Mouse (Mus musculus): ENCODE results near the gene Kif28. TPM values are rescaled to one million over a fixed set of nuclear protein-coding genes. Genes with fewer than 3 reads are reported as not detected.
A peak's percentile ranks its signal among the peaks of the same experiment; 100 is the strongest.

Gene Kif28
- polyA plus RNA-seq, 1 experiment from 2014 or later: not detected

DNA sequence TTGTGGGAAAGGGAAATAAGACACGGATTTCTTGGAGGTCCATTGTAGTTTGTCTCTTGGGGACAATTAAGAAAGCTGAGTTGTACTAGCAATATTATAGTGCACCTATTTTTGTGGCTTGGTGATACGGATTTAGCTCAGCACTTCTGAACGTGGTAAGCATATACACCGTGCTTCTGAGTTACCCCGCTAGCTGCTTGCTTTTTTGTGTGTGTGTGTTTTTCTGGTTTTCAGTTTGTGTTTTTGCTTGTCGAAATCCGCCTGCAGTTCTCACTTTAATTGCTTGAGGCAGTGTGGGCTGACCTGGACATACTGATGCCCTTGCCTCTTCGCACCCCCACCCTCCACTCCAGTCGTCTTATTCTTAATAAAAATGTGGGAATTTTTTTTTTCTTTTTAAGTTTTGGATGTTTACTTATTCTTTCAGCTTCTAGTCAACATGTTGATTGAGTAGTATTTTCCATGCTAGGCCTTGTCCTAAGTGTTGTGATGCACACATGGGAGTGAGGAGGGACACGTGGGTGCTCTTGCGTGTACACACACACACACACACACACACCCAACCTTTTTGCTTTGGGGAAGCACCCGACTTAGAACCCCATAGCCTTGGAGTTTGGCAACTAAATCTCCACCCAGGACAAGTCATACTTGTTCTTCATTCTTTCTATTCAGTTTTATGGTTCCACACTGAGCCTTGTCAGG, 76.1 kb downstream of the Kif28 start:
- DNase-seq (ENCODE audit: low spot score): no peak

DNA sequence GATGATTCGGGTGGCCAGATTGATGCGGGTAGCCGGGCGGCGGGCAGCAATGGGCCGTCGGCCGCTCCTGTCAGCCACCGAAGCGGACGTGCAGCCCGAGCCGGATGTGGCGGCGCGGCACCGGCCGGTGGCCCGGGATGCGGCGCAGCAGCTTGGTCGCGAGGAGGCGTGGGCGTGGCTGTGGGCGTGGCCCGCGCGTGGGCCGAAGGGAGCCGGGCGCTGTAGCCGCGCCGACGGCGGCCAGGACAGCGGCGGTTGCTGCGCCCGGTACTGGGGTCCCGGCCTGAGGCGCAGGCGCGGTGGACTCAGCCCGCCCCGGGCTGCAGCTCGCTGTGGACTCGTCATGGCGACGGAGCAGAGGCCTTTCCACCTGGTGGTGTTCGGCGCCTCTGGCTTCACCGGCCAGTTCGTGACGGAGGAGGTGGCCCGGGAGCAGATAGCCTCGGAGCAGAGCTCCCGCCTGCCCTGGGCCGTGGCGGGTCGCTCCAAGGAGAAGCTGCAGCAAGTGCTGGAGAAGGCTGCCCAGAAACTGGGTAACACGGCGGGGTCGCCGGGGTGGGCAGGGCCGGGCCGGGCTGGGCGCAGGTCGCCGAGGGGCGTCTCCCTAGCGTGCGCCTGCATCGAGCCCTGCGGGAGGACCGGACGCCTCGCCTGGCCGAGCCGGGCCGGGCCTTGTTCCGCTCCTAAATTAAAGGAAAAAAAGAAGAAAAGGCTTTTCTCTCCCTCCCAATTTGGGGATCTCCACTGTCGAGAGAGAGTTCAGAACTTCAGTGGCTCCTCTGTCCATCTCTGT, 76.9 kb downstream of the Kif28 start, which contains the start of gene Sccpdh:
Gene Sccpdh, plus strand, starts transcription at position 198 of the 793 bp plus-strand sequence.
- peak within 1 kb of the TSS; percentile 98 for H3K4me2 ChIP-seq
- no peaks in the 10 kb centered on the region for H3K9me3 ChIP-seq (ENCODE audit: control insufficient read depth, low read length)
- no peaks in the 10 kb centered on the region for H3K27me3 ChIP-seq (replicated peaks; ENCODE audit: control insufficient read depth, insufficient read depth, low read length)
- peaks cover 3% of the 10 kb centered on the region; the same call in 1 of the 2 replicates for H3K36me3 ChIP-seq (ENCODE audit: control insufficient read depth, insufficient read depth, low read length)
- peak within 1 kb of the TSS; percentile 75 for H3K9ac ChIP-seq (ENCODE audit: low read depth, low read length)
- H3K4me1 ChIP-seq (replicated peaks; ENCODE audit: control insufficient read depth, insufficient read depth, low read length): no peaks in the 10 kb centered on the region; the same call in 1 of the 2 replicates
- H3K27ac ChIP-seq (ENCODE audit: low read depth, low read length): peak within 1 kb of the TSS; percentile 60; the same call in 1 of the 2 replicates
- peak; percentile 75 for DNase-seq (ENCODE audit: low spot score)
- WGBS: 1% methylated on average over 82 of the region's 84 CpGs
- peak; percentile 87 for ATAC-seq (replicated peaks; ENCODE audit: low FRiP score)
- H3K4me3 ChIP-seq (ENCODE audit: low read depth, low read length): peak within 1 kb of the TSS; percentile 77

More for the DNA sequence above, 76.1 kb downstream of the Kif28 start:
- 31% methylated on average over 12 of the region's 12 CpGs for WGBS
- no peak overlapping the region; the same call in 1 of the 2 replicates for H3K27ac ChIP-seq (ENCODE audit: low read depth, low read length)
- H3K9ac ChIP-seq (ENCODE audit: low read depth, low read length): peak overlapping the region; percentile 75
- H3K27me3 ChIP-seq (replicated peaks; ENCODE audit: control insufficient read depth, insufficient read depth, low read length): no peaks in the 10 kb centered on the region
- H3K4me3 ChIP-seq (ENCODE audit: low read depth, low read length): peak overlapping the region; percentile 77
- no peaks in the 10 kb centered on the region for H3K9me3 ChIP-seq (ENCODE audit: control insufficient read depth, low read length)
- peaks cover 3% of the 10 kb centered on the region; the same call in 1 of the 2 replicates for H3K36me3 ChIP-seq (ENCODE audit: control insufficient read depth, insufficient read depth, low read length)
- peak overlapping the region; percentile 98 for H3K4me2 ChIP-seq
- no peak for ATAC-seq (replicated peaks; ENCODE audit: low FRiP score)
- no peaks in the 10 kb centered on the region; the same call in 1 of the 2 replicates for H3K4me1 ChIP-seq (replicated peaks; ENCODE audit: control insufficient read depth, insufficient read depth, low read length)

DNA sequence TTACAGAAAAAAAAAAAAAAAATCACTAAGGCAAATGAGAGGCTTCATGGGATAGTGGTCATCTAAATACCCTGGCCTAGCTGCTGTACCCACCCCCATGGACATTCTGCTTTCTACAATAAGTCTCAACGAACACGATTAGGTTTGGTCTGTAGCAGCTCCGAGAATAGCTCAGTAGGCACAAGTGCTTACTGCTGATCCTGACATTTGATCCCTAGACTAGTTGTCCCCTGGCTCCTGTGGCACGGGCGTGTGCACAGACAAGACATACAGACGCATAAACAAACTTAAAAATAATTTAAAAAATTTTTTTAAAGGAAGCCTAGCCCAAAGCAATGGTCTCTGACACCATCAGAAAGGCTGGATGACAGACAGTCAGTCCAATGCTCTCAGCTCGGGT, 77.6 kb downstream of the Kif28 start:
- DNase-seq (ENCODE audit: low spot score): no peak
- Histone ChIP-seq H3K36me3 (ENCODE audit: control insufficient read depth, insufficient read depth, low read length) (peaks cover 3% of the 10 kb centered on the region; the same call in 1 of the 2 replicates), H3K9me3 (ENCODE audit: control insufficient read depth, low read length) (no peaks in the 10 kb centered on the region), H3K27me3 (replicated peaks; ENCODE audit: control insufficient read depth, insufficient read depth, low read length) (no peaks in the 10 kb centered on the region), H3K4me2 (peak overlapping the region; percentile 98), H3K27ac (ENCODE audit: low read depth, low read length) (peak overlapping the region; percentile 60; the same call in 1 of the 2 replicates), H3K4me1 (replicated peaks; ENCODE audit: control insufficient read depth, insufficient read depth, low read length) (no peaks in the 10 kb centered on the region; the same call in 1 of the 2 replicates), H3K4me3 (ENCODE audit: low read depth, low read length) (peak overlapping the region; percentile 77), H3K9ac (ENCODE audit: low read depth, low read length) (peak overlapping the region; percentile 75; the same call in 1 of the 2 replicates)
- 28% methylated on average over 7 of the region's 7 CpGs for WGBS
- no peak for ATAC-seq (replicated peaks; ENCODE audit: low FRiP score)

DNA sequence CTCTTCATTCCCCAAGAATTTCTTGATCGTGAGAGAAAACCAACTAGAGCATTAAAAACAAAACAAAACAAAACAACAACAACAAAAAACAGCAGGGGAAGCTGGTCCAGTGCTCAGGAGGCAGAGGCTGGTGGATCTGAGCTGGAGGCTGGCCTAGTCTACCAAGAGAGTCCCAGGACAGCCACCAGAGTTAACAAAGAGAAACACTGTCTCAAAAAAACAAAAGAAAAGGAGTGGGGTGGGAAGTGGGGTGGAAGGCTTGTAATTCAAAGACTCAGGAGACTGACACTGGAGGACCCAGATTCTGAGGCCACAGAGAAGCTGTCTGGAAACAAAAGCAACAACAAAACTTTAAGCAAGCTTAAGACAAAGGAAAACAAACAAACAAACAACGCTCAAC, 78.1 kb downstream of the Kif28 start:
- H3K4me2 ChIP-seq: no peak overlapping the region
- no peak overlapping the region for H3K27ac ChIP-seq (ENCODE audit: low read depth, low read length)
- no peak for ATAC-seq (replicated peaks; ENCODE audit: low FRiP score)

DNA sequence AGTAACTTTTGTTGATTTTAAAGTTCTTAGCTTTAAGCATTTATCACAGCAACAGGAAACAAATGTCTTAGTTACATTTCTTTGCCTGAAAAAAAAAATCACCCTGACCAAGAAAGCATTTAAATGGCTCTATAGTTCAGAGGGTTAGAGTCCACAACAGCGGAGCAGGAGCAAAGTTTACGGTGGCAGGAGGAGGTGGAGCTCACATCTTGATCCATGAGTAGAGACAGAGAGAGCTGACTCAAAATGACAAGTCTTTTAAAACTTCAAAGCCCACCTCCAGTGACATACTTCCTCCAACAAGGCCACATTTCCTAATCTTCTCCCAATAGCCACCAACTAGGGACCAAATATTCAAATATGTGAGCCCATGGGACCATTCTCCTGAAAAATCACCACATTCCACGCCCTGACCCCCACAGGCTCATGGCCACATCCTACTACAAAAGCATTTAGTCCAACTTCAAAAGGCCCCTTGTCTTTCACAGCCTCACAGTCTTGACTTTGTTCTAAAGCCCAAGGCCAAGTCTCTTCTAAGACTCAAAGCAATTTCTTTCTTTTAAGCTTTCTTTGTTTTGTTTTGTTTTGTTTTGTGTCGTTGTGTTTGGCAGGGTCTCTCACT, 80.7 kb downstream of the Kif28 start:
- H3K4me2 ChIP-seq: no peak overlapping the region
- no peaks in the 10 kb centered on the region for H3K9me3 ChIP-seq (ENCODE audit: control insufficient read depth, low read length)
- 76% methylated on average over 4 of the region's 4 CpGs for WGBS
- H3K9ac ChIP-seq (ENCODE audit: low read depth, low read length): no peak overlapping the region
- no peak overlapping the region for H3K4me3 ChIP-seq (ENCODE audit: low read depth, low read length)
- no peaks in the 10 kb centered on the region for H3K27me3 ChIP-seq (replicated peaks; ENCODE audit: control insufficient read depth, insufficient read depth, low read length)
- H3K36me3 ChIP-seq (ENCODE audit: control insufficient read depth, insufficient read depth, low read length): no peaks in the 10 kb centered on the region
- ATAC-seq (replicated peaks; ENCODE audit: low FRiP score) (no peak), DNase-seq (ENCODE audit: low spot score) (no peak)
- no peak overlapping the region for H3K27ac ChIP-seq (ENCODE audit: low read depth, low read length)
- H3K4me1 ChIP-seq (replicated peaks; ENCODE audit: control insufficient read depth, insufficient read depth, low read length): no peaks in the 10 kb centered on the region; the same call in 1 of the 2 replicates

More for the DNA sequence above, 78.1 kb downstream of the Kif28 start:
- Histone ChIP-seq H3K4me3 (ENCODE audit: low read depth, low read length) (no peak overlapping the region), H3K9me3 (ENCODE audit: control insufficient read depth, low read length) (no peaks in the 10 kb centered on the region), H3K36me3 (ENCODE audit: control insufficient read depth, insufficient read depth, low read length) (peaks cover 3% of the 10 kb centered on the region; the same call in 1 of the 2 replicates), H3K9ac (ENCODE audit: low read depth, low read length) (no peak overlapping the region), H3K4me1 (replicated peaks; ENCODE audit: control insufficient read depth, insufficient read depth, low read length) (no peaks in the 10 kb centered on the region; the same call in 1 of the 2 replicates), H3K27me3 (replicated peaks; ENCODE audit: control insufficient read depth, insufficient read depth, low read length) (no peaks in the 10 kb centered on the region)
- DNase-seq (ENCODE audit: low spot score): no peak
- 73% methylated on average over 2 of the region's 2 CpGs for WGBS

DNA sequence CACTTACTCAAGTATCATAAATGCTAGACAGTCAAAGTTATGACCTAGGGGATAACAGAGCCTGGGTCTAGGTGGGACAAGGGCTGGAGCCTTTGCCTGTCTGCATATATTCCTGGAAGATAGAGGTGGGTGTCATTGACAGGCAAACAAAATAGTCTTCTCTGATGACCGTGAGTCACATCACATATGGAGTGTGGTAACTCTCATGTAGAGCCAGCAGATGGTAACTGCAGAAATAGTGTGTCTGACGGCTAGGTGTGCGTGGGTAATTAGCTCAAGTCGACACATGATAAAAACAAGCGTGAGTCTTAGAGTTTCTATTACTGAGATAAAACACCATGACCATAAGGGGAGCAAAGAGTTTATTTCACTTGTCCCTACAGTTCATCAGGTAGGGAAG, 82.0 kb downstream of the Kif28 start:
- 81% methylated on average over 5 of the region's 5 CpGs for WGBS
- H3K27ac ChIP-seq (ENCODE audit: low read depth, low read length): no peak overlapping the region
- DNase-seq (ENCODE audit: low spot score): no peak

DNA sequence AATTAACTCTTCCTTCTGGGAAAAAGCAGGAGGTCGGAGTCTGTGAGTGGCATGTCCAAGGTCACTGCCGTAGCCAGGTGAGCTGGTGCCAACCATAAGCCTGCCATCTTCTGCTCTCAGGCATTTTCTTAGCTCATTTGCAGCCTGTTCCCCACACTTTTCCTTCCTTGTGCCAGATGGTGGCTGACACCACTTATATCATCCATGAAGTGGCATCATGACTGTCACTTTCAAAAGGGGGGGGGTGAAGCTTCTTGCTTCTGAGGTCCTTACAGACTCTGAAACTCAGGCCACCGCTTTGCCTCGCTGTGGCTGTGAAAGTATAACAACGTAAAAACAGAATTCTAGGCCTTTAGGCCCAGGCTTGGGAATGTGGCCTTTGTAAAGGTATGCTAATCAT, 93.8 kb downstream of the Kif28 start:
- DNase-seq (ENCODE audit: low spot score): no peak
- no peak for ATAC-seq (replicated peaks; ENCODE audit: low FRiP score)
- H3K36me3 ChIP-seq (ENCODE audit: control insufficient read depth, insufficient read depth, low read length): no peaks in the 10 kb centered on the region
- H3K4me1 ChIP-seq (replicated peaks; ENCODE audit: control insufficient read depth, insufficient read depth, low read length): peaks cover 6% of the 10 kb centered on the region
- WGBS: 88% methylated on average over 5 of the region's 5 CpGs
- H3K9me3 ChIP-seq (ENCODE audit: control insufficient read depth, low read length): no peaks in the 10 kb centered on the region
- H3K4me3 ChIP-seq (ENCODE audit: low read depth, low read length): no peak overlapping the region
- H3K4me2 ChIP-seq: no peak overlapping the region
- H3K27me3 ChIP-seq (replicated peaks; ENCODE audit: control insufficient read depth, insufficient read depth, low read length): no peaks in the 10 kb centered on the region
- no peak overlapping the region for H3K9ac ChIP-seq (ENCODE audit: low read depth, low read length)
- H3K27ac ChIP-seq (ENCODE audit: low read depth, low read length): no peak overlapping the region

More for the DNA sequence above, 82.0 kb downstream of the Kif28 start:
- Histone ChIP-seq H3K9ac (ENCODE audit: low read depth, low read length) (no peak overlapping the region), H3K4me2 (no peak overlapping the region), H3K9me3 (ENCODE audit: control insufficient read depth, low read length) (no peaks in the 10 kb centered on the region), H3K4me3 (ENCODE audit: low read depth, low read length) (no peak overlapping the region), H3K36me3 (ENCODE audit: control insufficient read depth, insufficient read depth, low read length) (no peaks in the 10 kb centered on the region), H3K27me3 (replicated peaks; ENCODE audit: control insufficient read depth, insufficient read depth, low read length) (no peaks in the 10 kb centered on the region), H3K4me1 (replicated peaks; ENCODE audit: control insufficient read depth, insufficient read depth, low read length) (no peaks in the 10 kb centered on the region)
- no peak for ATAC-seq (replicated peaks; ENCODE audit: low FRiP score)

DNA sequence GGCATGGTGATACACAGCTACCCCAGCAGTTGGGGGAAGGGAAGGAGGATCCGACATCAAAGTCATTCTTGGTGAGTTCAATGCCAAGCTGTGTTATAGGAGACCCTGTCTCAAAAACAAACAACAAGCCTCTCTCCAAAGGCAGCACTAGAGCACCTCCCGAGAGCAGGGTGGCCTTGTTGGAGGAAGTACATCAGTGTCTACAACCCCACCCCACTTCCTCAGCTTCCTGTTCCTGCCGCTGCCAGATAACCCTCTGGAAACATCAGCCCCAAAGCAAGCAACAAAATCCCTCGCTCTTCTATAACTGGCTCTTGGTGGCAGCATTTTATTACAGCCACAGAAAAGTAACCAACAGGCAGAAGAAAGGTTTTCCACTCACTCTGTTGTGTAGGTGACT, 94.8 kb downstream of the Kif28 start:
- Histone ChIP-seq H3K4me3 (ENCODE audit: low read depth, low read length) (no peak overlapping the region), H3K27me3 (replicated peaks; ENCODE audit: control insufficient read depth, insufficient read depth, low read length) (no peaks in the 10 kb centered on the region), H3K4me2 (peak overlapping the region; percentile 23; the same call in 1 of the 2 replicates), H3K9ac (ENCODE audit: low read depth, low read length) (no peak overlapping the region), H3K4me1 (replicated peaks; ENCODE audit: control insufficient read depth, insufficient read depth, low read length) (peaks cover 6% of the 10 kb centered on the region), H3K9me3 (ENCODE audit: control insufficient read depth, low read length) (no peaks in the 10 kb centered on the region), H3K36me3 (ENCODE audit: control insufficient read depth, insufficient read depth, low read length) (no peaks in the 10 kb centered on the region), H3K27ac (ENCODE audit: low read depth, low read length) (no peak overlapping the region)
- DNase-seq (ENCODE audit: low spot score) (no peak), ATAC-seq (replicated peaks; ENCODE audit: low FRiP score) (0 out of 2 replicates have a peak, but pooled peaks have one; percentile 29)
- 39% methylated on average over 4 of the region's 4 CpGs for WGBS

Measured in liver, embryonic 11.5 days (tissue).